Mouse (Mus musculus) left cerebral cortex, postnatal 10 days (tissue): ENCODE data around the gene Lbh. TPM values are rescaled to one million over a fixed set of nuclear protein-coding genes. Genes with fewer than 3 reads are reported as not detected.

ENCODE experiments used
- total RNA-seq, 2 experiments: library from RNA; stranded (reverse); gene quantifications; 2 replicates each; pipeline ENCODE4 v1.2.3; 2021

Lbh gene
- total RNA-seq, 2 experiments from 2014 or later = 43.7 to 46.9 TPM

Other genes with a start within 250 kb of the Lbh start
- gene Ypel5, start 81.9 kb upstream of the Lbh start, total RNA-seq = 10 to 100 TPM; 49.3 to 53.5 TPM
- 10 to 100 TPM; 41.1 to 44.3 TPM for gene Lclat1, start 189.7 kb downstream of the Lbh start, total RNA-seq